Mouse (Mus musculus): ENCODE results near the gene Sult2a7. TPM values are rescaled to one million over a fixed set of nuclear protein-coding genes. Genes with fewer than 3 reads are reported as not detected.

The Sult2a7 gene
- polyA plus RNA-seq (2015; fragmentation: Nextera tagmentation; extraction: Ambion mirVana), result not detected in 2 replicates

- Histone ChIP-seq H3K36me3 (ENCODE audit: insufficient read depth, low read length) (no peaks in the 10 kb centered on the region), H3K27ac (no peak within 1 kb of the TSS), H3K27me3 (ENCODE audit: insufficient read depth, low read length) (no peaks in the 10 kb centered on the region), H3K4me2 (ENCODE audit: low read length) (no peak within 1 kb of the TSS), H3K4me1 (replicated peaks; ENCODE audit: insufficient read depth, low read length) (no peaks in the 10 kb centered on the region), H3K9me3 (replicated peaks; ENCODE audit: low read length) (peaks cover 4% of the 10 kb centered on the region), H3K9ac (ENCODE audit: low read depth, low read length) (no peak within 1 kb of the TSS), H3K4me3 (replicated peaks; ENCODE audit: low read depth, low read length) (no peak within 1 kb of the TSS)
- TF ChIP-seq CTCF (IDR thresholded peaks at IDR 0.05; ENCODE audit: low read depth), result no peak
- ATAC-seq (replicated peaks; ENCODE audit: low FRiP score, low read depth), result no peak
- no peak for DNase-seq (ENCODE audit: low spot score)
- WGBS, result 88% methylated on average over 4 of the region's 4 CpGs
Measured at GRCm38 (mm10) chr7:14494130-14494529, at the start of gene Sult2a7. Sult2a7 (minus strand) TSS chr7:14494230.

DNA sequence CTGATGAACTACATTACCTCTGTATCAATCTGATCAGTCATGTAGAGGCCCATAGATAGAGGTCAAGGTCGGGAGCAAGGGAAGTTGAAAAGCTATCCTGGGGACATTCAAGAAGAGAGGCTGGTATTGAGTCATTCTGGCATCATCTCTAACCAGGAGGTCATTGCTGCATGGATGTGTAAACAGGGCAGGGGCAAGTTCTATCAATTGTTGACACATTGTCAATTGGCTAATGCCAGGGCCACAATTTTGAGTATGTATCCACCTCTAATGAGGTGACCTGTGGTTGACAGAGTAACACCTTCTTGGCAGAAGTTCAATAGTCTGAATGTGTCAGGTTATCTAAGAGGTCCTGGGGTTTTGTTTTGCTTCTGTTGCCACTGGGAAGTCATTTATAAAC lies 31.2 kb upstream of the Sult2a7 start:
- H3K4me3 ChIP-seq (replicated peaks; ENCODE audit: low read depth, low read length), result no peak overlapping the region
- no peak for DNase-seq (ENCODE audit: low spot score)

GRCm38 (mm10) chr7:14522636-14523035 lies 28.6 kb upstream of the Sult2a7 start:
- no peaks in the 10 kb centered on the region for H3K27me3 ChIP-seq (ENCODE audit: insufficient read depth, low read length)
- no peak overlapping the region for H3K4me3 ChIP-seq (replicated peaks; ENCODE audit: low read depth, low read length)
- no peak for DNase-seq (ENCODE audit: low spot score)
- ATAC-seq (replicated peaks; ENCODE audit: low FRiP score, low read depth), result no peak
- no peaks in the 10 kb centered on the region for H3K36me3 ChIP-seq (ENCODE audit: insufficient read depth, low read length)
- no peak overlapping the region for H3K27ac ChIP-seq
- H3K4me1 ChIP-seq (replicated peaks; ENCODE audit: insufficient read depth, low read length), result no peaks in the 10 kb centered on the region
- H3K9ac ChIP-seq (ENCODE audit: low read depth, low read length), result no peak overlapping the region
- WGBS, result 74% methylated on average over 1 of the region's 1 CpGs
- H3K9me3 ChIP-seq (replicated peaks; ENCODE audit: low read length), result peaks cover 9% of the 10 kb centered on the region; the same call in 1 of the 2 replicates
- no peak for TF ChIP-seq CTCF (IDR thresholded peaks at IDR 0.05; ENCODE audit: low read depth)
- H3K4me2 ChIP-seq (ENCODE audit: low read length), result no peak overlapping the region

More for the DNA sequence above, 31.2 kb upstream of the Sult2a7 start:
- Histone ChIP-seq H3K4me1 (replicated peaks; ENCODE audit: insufficient read depth, low read length) (no peaks in the 10 kb centered on the region), H3K27ac (no peak overlapping the region), H3K36me3 (ENCODE audit: insufficient read depth, low read length) (no peaks in the 10 kb centered on the region), H3K27me3 (ENCODE audit: insufficient read depth, low read length) (no peaks in the 10 kb centered on the region), H3K4me2 (ENCODE audit: low read length) (no peak overlapping the region), H3K9me3 (replicated peaks; ENCODE audit: low read length) (peaks cover 9% of the 10 kb centered on the region; the same call in 1 of the 2 replicates), H3K9ac (ENCODE audit: low read depth, low read length) (no peak overlapping the region)
- no peak for TF ChIP-seq CTCF (IDR thresholded peaks at IDR 0.05; ENCODE audit: low read depth)
- 65% methylated on average over 1 of the region's 1 CpGs for WGBS
- ATAC-seq (replicated peaks; ENCODE audit: low FRiP score, low read depth), result no peak

DNA sequence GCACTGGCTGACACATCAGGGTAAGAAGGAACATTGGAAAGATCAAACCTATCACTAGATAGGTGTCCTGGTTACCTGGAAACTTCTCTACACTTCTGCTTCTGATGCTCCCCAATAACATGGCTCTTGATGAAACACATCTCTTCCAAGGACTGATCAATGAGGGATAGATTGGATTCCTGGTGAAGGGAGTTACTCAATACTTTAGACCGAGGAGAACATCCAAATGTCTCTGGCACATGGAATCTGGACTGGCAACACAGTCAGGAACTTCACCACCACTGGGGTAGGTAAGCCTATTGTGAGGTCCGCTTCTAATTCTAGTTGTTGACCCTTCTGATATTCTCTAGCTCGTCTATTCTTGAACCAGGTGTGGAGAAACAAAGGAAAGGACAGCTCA lies 24.3 kb upstream of the Sult2a7 start:
- H3K27ac ChIP-seq, result no peak overlapping the region
- H3K36me3 ChIP-seq (ENCODE audit: insufficient read depth, low read length), result no peaks in the 10 kb centered on the region
- H3K9ac ChIP-seq (ENCODE audit: low read depth, low read length), result no peak overlapping the region
- H3K4me3 ChIP-seq (replicated peaks; ENCODE audit: low read depth, low read length), result no peak overlapping the region
- no peak for TF ChIP-seq CTCF (IDR thresholded peaks at IDR 0.05; ENCODE audit: low read depth)
- DNase-seq (ENCODE audit: low spot score) (no peak), ATAC-seq (replicated peaks; ENCODE audit: low FRiP score, low read depth) (no peak)
- WGBS, result 63% methylated on average over 3 of the region's 3 CpGs
- no peaks in the 10 kb centered on the region for H3K9me3 ChIP-seq (replicated peaks; ENCODE audit: low read length)
- no peaks in the 10 kb centered on the region for H3K4me1 ChIP-seq (replicated peaks; ENCODE audit: insufficient read depth, low read length)
- H3K27me3 ChIP-seq (ENCODE audit: insufficient read depth, low read length), result no peaks in the 10 kb centered on the region
- no peak overlapping the region for H3K4me2 ChIP-seq (ENCODE audit: low read length)

- Histone ChIP-seq H3K9ac (ENCODE audit: low read depth, low read length) (no peak overlapping the region), H3K4me3 (replicated peaks; ENCODE audit: low read depth, low read length) (no peak overlapping the region), H3K36me3 (ENCODE audit: insufficient read depth, low read length) (no peaks in the 10 kb centered on the region), H3K4me1 (replicated peaks; ENCODE audit: insufficient read depth, low read length) (no peaks in the 10 kb centered on the region), H3K27me3 (ENCODE audit: insufficient read depth, low read length) (no peaks in the 10 kb centered on the region), H3K9me3 (replicated peaks; ENCODE audit: low read length) (peaks cover 4% of the 10 kb centered on the region), H3K4me2 (ENCODE audit: low read length) (no peak overlapping the region), H3K27ac (no peak overlapping the region)
- WGBS, result 72% methylated on average over 3 of the region's 3 CpGs
- DNase-seq (ENCODE audit: low spot score) (no peak), ATAC-seq (replicated peaks; ENCODE audit: low FRiP score, low read depth) (no peak)
- no peak for TF ChIP-seq CTCF (IDR thresholded peaks at IDR 0.05; ENCODE audit: low read depth)
Measured at GRCm38 (mm10) chr7:14492886-14493285, 1.1 kb downstream of the Sult2a7 start.

DNA sequence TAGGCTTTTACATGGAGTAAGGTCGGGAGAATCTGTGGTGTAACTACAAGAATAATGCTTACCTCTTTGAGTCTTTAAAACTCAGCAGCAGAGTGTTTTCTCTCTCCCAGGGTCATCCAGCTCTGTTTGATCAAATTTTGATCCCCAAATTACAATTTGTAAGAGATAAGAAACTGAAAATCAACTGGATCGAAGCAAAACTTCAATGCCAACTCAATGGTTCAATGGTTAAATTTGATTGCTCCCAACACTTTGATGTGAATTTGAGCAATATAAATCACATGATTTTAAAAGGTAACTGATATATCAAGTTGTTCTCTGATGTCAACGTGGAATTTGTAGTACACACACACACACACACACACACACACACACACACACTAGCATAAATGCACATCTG lies 47.5 kb downstream of the Sult2a7 start, which contains the start of gene Sult2a8:
TSS of gene Sult2a8 (minus strand) at position 236 of the 400 bp plus-strand sequence.
- DNase-seq (ENCODE audit: low spot score), result no peak
- H3K9ac ChIP-seq (ENCODE audit: low read depth, low read length), result no peak within 1 kb of the TSS
- no peaks in the 10 kb centered on the region for H3K27me3 ChIP-seq (ENCODE audit: insufficient read depth, low read length)
- no peak within 1 kb of the TSS for H3K27ac ChIP-seq
- no peak within 1 kb of the TSS for H3K4me3 ChIP-seq (replicated peaks; ENCODE audit: low read depth, low read length)
- H3K4me2 ChIP-seq (ENCODE audit: low read length), result no peak within 1 kb of the TSS
- ATAC-seq (replicated peaks; ENCODE audit: low FRiP score, low read depth), result no peak
- 0 out of 2 replicates have a peak, but pooled peaks cover 3% of the 10 kb centered on the region for H3K9me3 ChIP-seq (replicated peaks; ENCODE audit: low read length)
- no peaks in the 10 kb centered on the region for H3K4me1 ChIP-seq (replicated peaks; ENCODE audit: insufficient read depth, low read length)
- WGBS, result 62% methylated on average over 3 of the region's 3 CpGs
- no peak for TF ChIP-seq CTCF (IDR thresholded peaks at IDR 0.05; ENCODE audit: low read depth)
- H3K36me3 ChIP-seq (ENCODE audit: insufficient read depth, low read length), result no peaks in the 10 kb centered on the region

DNA sequence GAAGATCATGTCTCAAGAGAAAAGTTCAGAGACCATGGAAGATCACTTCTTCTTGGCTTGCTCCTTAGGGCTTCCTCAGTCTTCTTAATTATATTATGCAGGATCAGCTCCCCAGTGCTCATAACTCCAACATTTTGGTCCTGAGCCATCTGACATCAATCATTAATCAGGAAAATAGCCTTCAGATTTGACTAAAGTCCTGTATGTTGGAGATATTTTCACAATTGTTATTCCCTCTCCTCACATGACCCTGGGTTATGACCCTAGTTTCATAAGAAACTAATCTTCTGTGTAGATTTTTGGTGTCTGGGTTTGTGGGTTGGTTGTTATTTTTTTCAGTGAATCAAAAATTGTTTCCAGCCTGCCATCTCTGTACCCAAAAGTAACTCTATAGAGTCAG lies 54.4 kb downstream of the Sult2a7 start:
- H3K27ac ChIP-seq, result no peak overlapping the region
- H3K9ac ChIP-seq (ENCODE audit: low read depth, low read length), result no peak overlapping the region
- H3K9me3 ChIP-seq (replicated peaks; ENCODE audit: low read length), result no peaks in the 10 kb centered on the region; the same call in 1 of the 2 replicates
- H3K4me3 ChIP-seq (replicated peaks; ENCODE audit: low read depth, low read length), result no peak overlapping the region
- DNase-seq (ENCODE audit: low spot score), result no peak
- H3K36me3 ChIP-seq (ENCODE audit: insufficient read depth, low read length), result no peaks in the 10 kb centered on the region
- TF ChIP-seq CTCF (IDR thresholded peaks at IDR 0.05; ENCODE audit: low read depth), result no peak
- no peak overlapping the region for H3K4me2 ChIP-seq (ENCODE audit: low read length)
- H3K4me1 ChIP-seq (replicated peaks; ENCODE audit: insufficient read depth, low read length), result no peaks in the 10 kb centered on the region
- no peak for ATAC-seq (replicated peaks; ENCODE audit: low FRiP score, low read depth)
- H3K27me3 ChIP-seq (ENCODE audit: insufficient read depth, low read length), result no peaks in the 10 kb centered on the region

Data from kidney, postnatal 0 days (tissue).